Mouse (Mus musculus) olfactory bulb, adult 2 months (tissue): ENCODE measurements around the gene Ptgfrn.

Experiments
- CTCF ChIP-seq: fragments of 200-500 bp; IDR thresholded peaks from 2 replicates; pipeline ENCODE4 v1.5.1; 2012; ENCODE audit warnings: low read depth, mild to moderate bottlenecking, low read length, moderate library complexity; ENCODE audit not compliant: insufficient read depth
- POLR2A ChIP-seq: fragments of 200-500 bp; IDR thresholded peaks from 2 replicates; pipeline ENCODE4 v1.6.1; 2012; ENCODE audit warnings: mild to moderate bottlenecking, low read depth, low read length, moderate library complexity; ENCODE audit not compliant: insufficient read depth

DNA sequence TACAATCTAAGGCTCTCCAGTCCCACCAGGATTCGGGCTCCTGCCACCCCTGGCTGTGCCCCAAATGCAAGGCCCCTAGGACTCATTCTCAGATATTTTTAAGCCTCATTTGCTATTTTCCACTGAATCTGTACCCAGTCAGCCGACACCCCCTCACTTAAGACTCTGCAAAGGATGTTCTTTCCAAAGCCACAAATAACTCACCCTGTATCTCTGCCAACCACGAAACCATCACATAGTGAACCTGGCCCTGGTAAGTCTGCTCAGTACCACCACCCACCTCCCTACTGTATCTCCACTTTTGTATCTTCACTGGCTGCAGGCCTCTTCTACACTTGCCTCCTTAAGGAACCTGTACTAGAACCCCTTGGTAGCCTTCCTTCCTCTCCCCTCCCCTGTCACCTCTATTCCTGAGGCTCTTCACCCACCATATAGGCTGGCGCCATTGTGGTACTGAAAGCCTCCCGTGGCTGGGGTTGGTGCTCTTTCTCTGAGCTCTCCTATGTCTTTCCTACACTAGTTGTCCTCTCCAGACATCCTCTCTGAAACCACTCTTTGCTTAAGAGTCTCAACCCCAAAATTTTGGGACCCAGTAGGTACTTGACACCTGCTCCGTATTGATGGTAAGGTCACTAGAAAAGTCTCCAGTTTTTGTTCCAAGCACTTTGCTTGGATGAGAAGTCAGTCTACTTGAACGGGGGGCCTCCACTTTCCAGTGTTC, 48.1 kb downstream of the Ptgfrn start:
- no peak for TF ChIP-seq CTCF
- TF ChIP-seq POLR2A = no peak
